Mouse (Mus musculus): Measurements from ENCODE around the gene Scg3. TPM values are rescaled to one million over a fixed set of nuclear protein-coding genes. Genes with fewer than 3 reads are reported as not detected.
"Not testable (repeated sequence)": the region's sequence is repeated elsewhere in the genome, so short reads cannot be mapped to it uniquely, and the experiment has no call there.

The Scg3 gene
- total and polyA plus RNA-seq, 2 experiments from 2014 or later, result 107 to 134 TPM

- 84% methylated on average over 8 of the region's 8 CpGs for WGBS
- Histone ChIP-seq H3K4me1 (ENCODE audit: insufficient read depth, low read length) (no peaks in the 10 kb centered on the region), H3K9ac (replicated peaks; ENCODE audit: low read length) (no peak overlapping the region), H3K9me3 (ENCODE audit: low read length) (no peaks in the 10 kb centered on the region), H3K4me2 (ENCODE audit: low read depth, low read length) (no peak overlapping the region), H3K27ac (no peak overlapping the region), H3K27me3 (ENCODE audit: insufficient read depth, low read length) (no peaks in the 10 kb centered on the region), H3K36me3 (ENCODE audit: insufficient read depth, low read length) (peaks cover 7% of the 10 kb centered on the region; the same call in 1 of the 2 replicates), H3K4me3 (ENCODE audit: low read length) (no peak overlapping the region)
- ATAC-seq (no peak), DNase-seq (ENCODE audit: low spot score) (no peak)
- TF ChIP-seq CTCF (IDR thresholded peaks at IDR 0.05; ENCODE audit: low read depth), result no peak
Observed at GRCm38 (mm10) chr9:75630823-75631454, 52.9 kb downstream of the Scg3 start.

- Histone ChIP-seq H3K4me1 (ENCODE audit: insufficient read depth, low read length) (0 out of 2 replicates have a peak, but pooled peaks cover 2% of the 10 kb centered on the region), H3K9ac (replicated peaks; ENCODE audit: low read length) (peak overlapping the region; percentile 95), H3K27ac (peak overlapping the region; percentile 91), H3K27me3 (ENCODE audit: insufficient read depth, low read length) (no peaks in the 10 kb centered on the region), H3K36me3 (ENCODE audit: insufficient read depth, low read length) (no peaks in the 10 kb centered on the region), H3K9me3 (ENCODE audit: low read length) (no peaks in the 10 kb centered on the region), H3K4me3 (ENCODE audit: low read length) (peak overlapping the region; percentile 63), H3K4me2 (ENCODE audit: low read depth, low read length) (peak overlapping the region; percentile 81)
- TF ChIP-seq CTCF (IDR thresholded peaks at IDR 0.05; ENCODE audit: low read depth), result no peak
- DNase-seq (ENCODE audit: low spot score), result no peak
- under 1% methylated on average over 14 of the region's 14 CpGs for WGBS
- ATAC-seq, result no peak
Observed at GRCm38 (mm10) chr9:75626308-75626604, 57.6 kb downstream of the Scg3 start.

GRCm38 (mm10) chr9:75625556-75626307 is 58.1 kb downstream of the Scg3 start, which contains the start of gene Lysmd2:
Lysmd2 (plus strand) TSS chr9:75625741.
- peak; percentile 76 for DNase-seq (ENCODE audit: low spot score)
- Histone ChIP-seq H3K4me2 (ENCODE audit: low read depth, low read length) (peak within 1 kb of the TSS; percentile 81), H3K9ac (replicated peaks; ENCODE audit: low read length) (peak within 1 kb of the TSS; percentile 95), H3K27ac (peak within 1 kb of the TSS; percentile 91), H3K4me3 (ENCODE audit: low read length) (peak within 1 kb of the TSS; percentile 63), H3K27me3 (ENCODE audit: insufficient read depth, low read length) (no peaks in the 10 kb centered on the region), H3K4me1 (ENCODE audit: insufficient read depth, low read length) (0 out of 2 replicates have a peak, but pooled peaks cover 2% of the 10 kb centered on the region), H3K36me3 (ENCODE audit: insufficient read depth, low read length) (no peaks in the 10 kb centered on the region), H3K9me3 (ENCODE audit: low read length) (no peaks in the 10 kb centered on the region)
- whole genome bisulfite sequencing, result under 1% methylated on average over 91 of the region's 94 CpGs
- TF ChIP-seq CTCF (IDR thresholded peaks at IDR 0.05; ENCODE audit: low read depth), result no peak
- ATAC-seq, result peak; percentile 87

GRCm38 (mm10) chr9:75624983-75625555 is 58.8 kb downstream of the Scg3 start:
- ATAC-seq, result peak; percentile 66
- Histone ChIP-seq H3K4me1 (ENCODE audit: insufficient read depth, low read length) (0 out of 2 replicates have a peak, but pooled peaks cover 2% of the 10 kb centered on the region), H3K9me3 (ENCODE audit: low read length) (no peaks in the 10 kb centered on the region), H3K4me3 (ENCODE audit: low read length) (peak overlapping the region; percentile 63), H3K9ac (replicated peaks; ENCODE audit: low read length) (peak overlapping the region; percentile 95), H3K27ac (peak overlapping the region; percentile 91), H3K36me3 (ENCODE audit: insufficient read depth, low read length) (no peaks in the 10 kb centered on the region), H3K4me2 (ENCODE audit: low read depth, low read length) (peak overlapping the region; percentile 81), H3K27me3 (ENCODE audit: insufficient read depth, low read length) (no peaks in the 10 kb centered on the region)
- 15% methylated on average over 18 of the region's 18 CpGs for WGBS
- DNase-seq (ENCODE audit: low spot score), result peak; percentile 58
- TF ChIP-seq CTCF (IDR thresholded peaks at IDR 0.05; ENCODE audit: low read depth), result no peak

- no peak overlapping the region for H3K4me3 ChIP-seq (ENCODE audit: low read length)
- no peaks in the 10 kb centered on the region for H3K27me3 ChIP-seq (ENCODE audit: insufficient read depth, low read length)
- DNase-seq (ENCODE audit: low spot score) (no peak), ATAC-seq (no peak)
- no peaks in the 10 kb centered on the region for H3K9me3 ChIP-seq (ENCODE audit: low read length)
- no peak overlapping the region for H3K27ac ChIP-seq
- H3K36me3 ChIP-seq (ENCODE audit: insufficient read depth, low read length), result no peaks in the 10 kb centered on the region
- 0 out of 2 replicates have a peak, but pooled peaks cover 2% of the 10 kb centered on the region for H3K4me1 ChIP-seq (ENCODE audit: insufficient read depth, low read length)
- no peak for TF ChIP-seq CTCF (IDR thresholded peaks at IDR 0.05; ENCODE audit: low read depth)
- H3K4me2 ChIP-seq (ENCODE audit: low read depth, low read length), result no peak overlapping the region
- 93% methylated on average over 3 of the region's 3 CpGs for WGBS
- H3K9ac ChIP-seq (replicated peaks; ENCODE audit: low read length), result no peak overlapping the region
Observed at GRCm38 (mm10) chr9:75621428-75621827, 62.4 kb downstream of the Scg3 start.

- not testable (repeated sequence) for H3K27me3 ChIP-seq (ENCODE audit: insufficient read depth, low read length); H3K4me3 ChIP-seq (ENCODE audit: low read length); DNase-seq (ENCODE audit: low spot score); H3K9ac ChIP-seq (replicated peaks; ENCODE audit: low read length); ATAC-seq; H3K4me1 ChIP-seq (ENCODE audit: insufficient read depth, low read length); H3K36me3 ChIP-seq (ENCODE audit: insufficient read depth, low read length); H3K9me3 ChIP-seq (ENCODE audit: low read length); H3K4me2 ChIP-seq (ENCODE audit: low read depth, low read length); H3K27ac ChIP-seq
- 90% methylated on average over 2 of the region's 2 CpGs for WGBS
Observed at GRCm38 (mm10) chr9:75619761-75620160, 64.1 kb downstream of the Scg3 start.

Measured in hindbrain, postnatal 0 days (tissue).